Mouse (Mus musculus): ENCODE results near the gene Grid1. TPM values are rescaled to one million over a fixed set of nuclear protein-coding genes. Genes with fewer than 3 reads are reported as not detected.

The Grid1 gene
- polyA plus RNA-seq, 1 experiment from 2014 or later, result 0.23 TPM

- no peaks in the 10 kb centered on the region for H3K27me3 ChIP-seq (replicated peaks)
- no peak overlapping the region for H3K4me2 ChIP-seq
- H3K36me3 ChIP-seq, result no peaks in the 10 kb centered on the region
- H3K27ac ChIP-seq, result no peak overlapping the region
- H3K9ac ChIP-seq, result no peak overlapping the region
- no peaks in the 10 kb centered on the region for H3K9me3 ChIP-seq (replicated peaks)
- H3K4me1 ChIP-seq, result no peaks in the 10 kb centered on the region
- no peak overlapping the region for H3K4me3 ChIP-seq
- 55% methylated on average over 3 of the region's 3 CpGs for WGBS (ENCODE audit: insufficient replicate concordance)
- no peak for ATAC-seq
Measured at GRCm38 (mm10) chr14:35107596-35107995, 287.7 kb downstream of the Grid1 start.

- Histone ChIP-seq H3K4me1 (no peaks in the 10 kb centered on the region), H3K9me3 (replicated peaks) (no peaks in the 10 kb centered on the region), H3K27me3 (replicated peaks) (no peaks in the 10 kb centered on the region), H3K27ac (no peak overlapping the region), H3K4me3 (no peak overlapping the region), H3K36me3 (no peaks in the 10 kb centered on the region), H3K4me2 (no peak overlapping the region), H3K9ac (no peak overlapping the region)
- no peak for ATAC-seq
- WGBS (ENCODE audit: insufficient replicate concordance), result 71% methylated on average over 1 of the region's 1 CpGs
Measured at GRCm38 (mm10) chr14:35110928-35111327, 291.0 kb downstream of the Grid1 start.

- H3K36me3 ChIP-seq, result no peaks in the 10 kb centered on the region
- WGBS (ENCODE audit: insufficient replicate concordance), result 46% methylated on average over 11 of the region's 11 CpGs
- H3K27ac ChIP-seq, result no peak overlapping the region
- H3K9ac ChIP-seq, result no peak overlapping the region
- H3K27me3 ChIP-seq (replicated peaks), result no peaks in the 10 kb centered on the region
- no peak overlapping the region for H3K4me3 ChIP-seq
- H3K4me1 ChIP-seq, result no peaks in the 10 kb centered on the region
- ATAC-seq, result no peak
- no peak overlapping the region for H3K4me2 ChIP-seq
- no peaks in the 10 kb centered on the region for H3K9me3 ChIP-seq (replicated peaks)
Measured at GRCm38 (mm10) chr14:35112327-35113275, 292.7 kb downstream of the Grid1 start.

- no peak overlapping the region for H3K9ac ChIP-seq
- no peaks in the 10 kb centered on the region for H3K27me3 ChIP-seq (replicated peaks)
- no peak for ATAC-seq
- H3K4me3 ChIP-seq, result no peak overlapping the region
- no peak overlapping the region for H3K27ac ChIP-seq
- no peak overlapping the region for H3K4me2 ChIP-seq
- no peaks in the 10 kb centered on the region for H3K36me3 ChIP-seq
- no peaks in the 10 kb centered on the region for H3K4me1 ChIP-seq
- WGBS (ENCODE audit: insufficient replicate concordance), result 49% methylated on average over 2 of the region's 2 CpGs
- no peaks in the 10 kb centered on the region for H3K9me3 ChIP-seq (replicated peaks)
Measured at GRCm38 (mm10) chr14:35113276-35113645, 293.4 kb downstream of the Grid1 start.

- Histone ChIP-seq H3K4me1 (0 out of 2 replicates have a peak, but pooled peaks cover 6% of the 10 kb centered on the region), H3K9ac (no peak overlapping the region), H3K27ac (no peak overlapping the region), H3K27me3 (replicated peaks) (no peaks in the 10 kb centered on the region), H3K4me2 (no peak overlapping the region), H3K4me3 (no peak overlapping the region), H3K9me3 (replicated peaks) (no peaks in the 10 kb centered on the region), H3K36me3 (no peaks in the 10 kb centered on the region)
- WGBS (ENCODE audit: insufficient replicate concordance), result 47% methylated on average over 3 of the region's 3 CpGs
- no peak for ATAC-seq
Measured at GRCm38 (mm10) chr14:35115913-35116312, 296.0 kb downstream of the Grid1 start.

GRCm38 (mm10) chr14:35120089-35120488, 300.2 kb downstream of the Grid1 start:
- no peak for ATAC-seq
- 0 out of 2 replicates have a peak, but pooled peaks cover 6% of the 10 kb centered on the region for H3K4me1 ChIP-seq

GRCm38 (mm10) chr14:35120905-35121304, 301.0 kb downstream of the Grid1 start:
- Histone ChIP-seq H3K9ac (no peak overlapping the region), H3K4me2 (no peak overlapping the region), H3K36me3 (no peaks in the 10 kb centered on the region), H3K4me1 (0 out of 2 replicates have a peak, but pooled peaks cover 6% of the 10 kb centered on the region), H3K27ac (no peak overlapping the region), H3K9me3 (replicated peaks) (no peaks in the 10 kb centered on the region), H3K4me3 (no peak overlapping the region), H3K27me3 (replicated peaks) (no peaks in the 10 kb centered on the region)
- ATAC-seq, result no peak
- WGBS (ENCODE audit: insufficient replicate concordance), result 71% methylated on average over 4 of the region's 4 CpGs

More at GRCm38 (mm10) chr14:35120089-35120488, 300.2 kb downstream of the Grid1 start:
- no peak overlapping the region for H3K4me2 ChIP-seq
- H3K9me3 ChIP-seq (replicated peaks), result no peaks in the 10 kb centered on the region
- no peaks in the 10 kb centered on the region for H3K27me3 ChIP-seq (replicated peaks)
- H3K9ac ChIP-seq, result no peak overlapping the region
- no peak overlapping the region for H3K27ac ChIP-seq
- no peak overlapping the region for H3K4me3 ChIP-seq
- H3K36me3 ChIP-seq, result no peaks in the 10 kb centered on the region
- WGBS (ENCODE audit: insufficient replicate concordance), result 29% methylated on average over 2 of the region's 2 CpGs

GRCm38 (mm10) chr14:35122111-35122510, 302.2 kb downstream of the Grid1 start:
- WGBS (ENCODE audit: insufficient replicate concordance), result 21% methylated on average over 3 of the region's 3 CpGs
- Histone ChIP-seq H3K27ac (no peak overlapping the region), H3K4me1 (0 out of 2 replicates have a peak, but pooled peaks cover 6% of the 10 kb centered on the region), H3K36me3 (no peaks in the 10 kb centered on the region), H3K9me3 (replicated peaks) (no peaks in the 10 kb centered on the region), H3K4me2 (no peak overlapping the region), H3K9ac (no peak overlapping the region), H3K4me3 (no peak overlapping the region), H3K27me3 (replicated peaks) (no peaks in the 10 kb centered on the region)
- ATAC-seq, result no peak

GRCm38 (mm10) chr14:35123260-35123875, 303.5 kb downstream of the Grid1 start:
- H3K27ac ChIP-seq, result no peak overlapping the region
- H3K36me3 ChIP-seq, result no peaks in the 10 kb centered on the region
- 0 out of 2 replicates have a peak, but pooled peaks cover 6% of the 10 kb centered on the region for H3K4me1 ChIP-seq
- ATAC-seq, result no peak
- no peaks in the 10 kb centered on the region for H3K9me3 ChIP-seq (replicated peaks)
- no peak overlapping the region for H3K9ac ChIP-seq
- WGBS (ENCODE audit: insufficient replicate concordance), result 56% methylated on average over 5 of the region's 5 CpGs
- H3K4me2 ChIP-seq, result no peak overlapping the region
- no peak overlapping the region for H3K4me3 ChIP-seq
- no peaks in the 10 kb centered on the region for H3K27me3 ChIP-seq (replicated peaks)

- no peak overlapping the region for H3K27ac ChIP-seq
- no peak overlapping the region for H3K9ac ChIP-seq
- ATAC-seq, result no peak
- H3K36me3 ChIP-seq, result no peaks in the 10 kb centered on the region
- no peaks in the 10 kb centered on the region for H3K27me3 ChIP-seq (replicated peaks)
- H3K4me1 ChIP-seq, result no peaks in the 10 kb centered on the region
- 70% methylated on average over 8 of the region's 8 CpGs for WGBS (ENCODE audit: insufficient replicate concordance)
- no peak overlapping the region for H3K4me3 ChIP-seq
- H3K9me3 ChIP-seq (replicated peaks), result no peaks in the 10 kb centered on the region
- no peak overlapping the region for H3K4me2 ChIP-seq
Measured at GRCm38 (mm10) chr14:35127616-35128015, 307.7 kb downstream of the Grid1 start.

- no peak overlapping the region for H3K27ac ChIP-seq
- no peaks in the 10 kb centered on the region for H3K9me3 ChIP-seq (replicated peaks)
- no peaks in the 10 kb centered on the region for H3K4me1 ChIP-seq
- no peak for ATAC-seq
- no peak overlapping the region for H3K4me3 ChIP-seq
- no peak overlapping the region for H3K9ac ChIP-seq
- WGBS (ENCODE audit: insufficient replicate concordance), result 66% methylated on average over 2 of the region's 2 CpGs
- H3K27me3 ChIP-seq (replicated peaks), result no peaks in the 10 kb centered on the region
- no peak overlapping the region for H3K4me2 ChIP-seq
- H3K36me3 ChIP-seq, result no peaks in the 10 kb centered on the region
Measured at GRCm38 (mm10) chr14:35135056-35135455, 315.1 kb downstream of the Grid1 start.

- Histone ChIP-seq H3K27ac (no peak overlapping the region), H3K9ac (no peak overlapping the region), H3K36me3 (no peaks in the 10 kb centered on the region), H3K9me3 (replicated peaks) (no peaks in the 10 kb centered on the region), H3K4me2 (no peak overlapping the region), H3K4me1 (no peaks in the 10 kb centered on the region), H3K27me3 (replicated peaks) (no peaks in the 10 kb centered on the region), H3K4me3 (no peak overlapping the region)
- WGBS (ENCODE audit: insufficient replicate concordance), result 57% methylated on average over 7 of the region's 7 CpGs
- ATAC-seq, result no peak
Measured at GRCm38 (mm10) chr14:35138069-35138468, 318.2 kb downstream of the Grid1 start.

All from liver, embryonic 12.5 days (tissue).